Mouse (Mus musculus) hindbrain, embryonic 13.5 days (tissue): ENCODE results near the gene Chrna1. TPM values are rescaled to one million over a fixed set of nuclear protein-coding genes. Genes with fewer than 3 reads are reported as not detected.
A peak's percentile ranks its signal among the peaks of the same experiment; 100 is the strongest.

Experiments
- ATAC-seq: fragments of 200-750 bp; cut with Nextera tagmentation; 2 replicates; pipeline ENCODE4 v1.8.0; 2017; ENCODE audit warnings: moderate TSS enrichment; ENCODE audit not compliant: low FRiP score
- H3K27ac ChIP-seq: fragments of 300-500 bp; sonication (generic); 2 replicates; pipeline ENCODE4 v1.5.1; 2015; ENCODE audit warnings: inconsistent platforms, mild to moderate bottlenecking, moderate library complexity
- H3K27me3 ChIP-seq: fragments of 300-500 bp; sonication (generic); 2 replicates; pipeline ENCODE4 v1.6.1; 2015; ENCODE audit warnings: mild to moderate bottlenecking, inconsistent platforms
- H3K36me3 ChIP-seq: fragments of 300-500 bp; sonication (generic); 2 replicates; pipeline ENCODE4 v1.6.1; 2015; ENCODE audit warnings: mild to moderate bottlenecking, inconsistent platforms
- H3K4me1 ChIP-seq: fragments of 300-500 bp; sonication (generic); replicated peaks from 2 replicates; pipeline ENCODE4 v1.6.1; 2015; ENCODE audit warnings: inconsistent platforms
- H3K4me2 ChIP-seq: fragments of 300-500 bp; sonication (generic); 2 replicates; pipeline ENCODE4 v1.6.1; 2015; ENCODE audit warnings: inconsistent platforms, mild to moderate bottlenecking, moderate library complexity
- H3K4me3 ChIP-seq: fragments of 300-500 bp; sonication (generic); 2 replicates; pipeline ENCODE4 v1.5.1; 2015; ENCODE audit warnings: mild to moderate bottlenecking, inconsistent platforms
- H3K9ac ChIP-seq: fragments of 300-500 bp; sonication (generic); 2 replicates; pipeline ENCODE4 v1.6.1; 2015; ENCODE audit warnings: mild to moderate bottlenecking, inconsistent platforms
- H3K9me3 ChIP-seq: fragments of 300-500 bp; sonication (generic); 2 replicates; pipeline ENCODE4 v1.6.1; 2016; ENCODE audit warnings: inconsistent platforms
- WGBS: fragments of 180-500 bp; shearing (Covaris S2); methylation state at CpG from one replicate; pipeline ENCODE4 v1.1.7; 2015; 5-methylcytosine and 5-hydroxymethylcytosine counted together
- polyA plus RNA-seq: library from polyadenylated mRNA; unstranded; fragments of >200 nt; fragmentation: Nextera tagmentation; extraction: Ambion mirVana; gene quantifications from 2 replicates; pipeline ENCODE4 v1.2.1, GENCODE M21; 2015

The Chrna1 gene
- 0.40 and 0.45 TPM in 2 replicates for polyA plus RNA-seq

DNA sequence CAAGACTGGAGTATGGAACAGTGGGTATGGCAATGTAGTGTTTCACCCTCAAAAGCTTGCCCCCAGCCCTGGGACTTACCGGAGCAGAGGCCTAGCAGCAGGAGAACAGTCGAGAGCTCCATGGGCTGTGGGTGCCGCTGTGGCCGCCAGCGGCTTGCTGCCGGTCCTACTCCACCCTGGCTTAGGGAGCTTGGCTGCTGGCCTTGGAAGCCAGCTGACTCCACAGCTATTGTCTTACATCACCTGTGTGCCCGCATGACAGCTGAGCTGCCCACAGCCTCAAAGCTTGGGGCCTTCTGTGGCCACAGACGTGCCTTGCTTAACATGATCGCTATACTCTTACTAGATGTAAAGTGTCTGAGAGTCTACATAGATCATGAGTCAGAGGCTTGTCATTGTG lies at the start of gene Chrna1:
TSS of gene Chrna1 (minus strand) at position 173 of the 400 bp plus-strand sequence.
- no peak within 1 kb of the TSS for H3K4me3 ChIP-seq
- H3K4me2 ChIP-seq: no peak within 1 kb of the TSS
- 92% methylated on average over 9 of the region's 9 CpGs for WGBS
- no peaks in the 10 kb centered on the region for H3K36me3 ChIP-seq
- peaks cover 14% of the 10 kb centered on the region for H3K27me3 ChIP-seq
- peaks cover 5% of the 10 kb centered on the region for H3K4me1 ChIP-seq
- no peaks in the 10 kb centered on the region for H3K9me3 ChIP-seq
- H3K27ac ChIP-seq: no peak within 1 kb of the TSS
- ATAC-seq: no peak
- H3K9ac ChIP-seq: no peak within 1 kb of the TSS

DNA sequence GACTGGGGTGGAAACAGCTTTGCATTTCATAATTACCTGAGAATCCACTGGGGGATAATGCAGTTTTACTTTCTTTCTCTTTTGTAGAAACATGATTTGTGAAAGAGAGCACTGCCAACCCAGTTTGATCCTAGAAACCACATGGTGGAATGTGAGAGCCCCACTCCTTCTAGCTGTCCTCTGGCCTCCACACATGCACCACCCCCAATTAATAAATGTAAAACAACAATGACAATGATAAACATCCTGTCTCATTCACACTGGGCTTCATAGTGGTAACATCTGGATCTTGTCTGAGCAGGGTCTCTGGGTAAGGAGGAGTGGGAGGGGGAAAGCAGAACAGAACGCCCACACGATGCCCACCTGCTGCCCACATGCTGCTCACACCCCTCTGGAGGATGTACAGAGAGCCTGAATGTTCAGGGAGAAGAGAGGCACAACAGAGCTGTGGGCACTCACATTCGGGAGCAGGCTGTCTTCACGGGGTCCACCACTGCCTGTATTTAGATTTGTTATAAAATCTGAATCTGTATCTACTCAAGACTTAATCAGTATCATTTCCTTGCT lies 38.4 kb upstream of the Chrna1 start:
- H3K9me3 ChIP-seq: no peaks in the 10 kb centered on the region
- H3K27ac ChIP-seq: no peak overlapping the region
- 0 out of 2 replicates have a peak, but pooled peaks cover 4% of the 10 kb centered on the region for H3K4me1 ChIP-seq
- H3K27me3 ChIP-seq: no peaks in the 10 kb centered on the region
- no peak overlapping the region for H3K4me3 ChIP-seq
- H3K4me2 ChIP-seq: no peak overlapping the region
- no peak overlapping the region for H3K9ac ChIP-seq
- no peak; the same call in 1 of the 2 replicates for ATAC-seq
- WGBS: 61% methylated on average over 4 of the region's 4 CpGs
- H3K36me3 ChIP-seq: peaks cover 54% of the 10 kb centered on the region

- Histone ChIP-seq H3K9me3 (no peaks in the 10 kb centered on the region), H3K27me3 (no peaks in the 10 kb centered on the region), H3K27ac (peak overlapping the region; percentile 18; the same call in 1 of the 2 replicates), H3K4me3 (no peak overlapping the region), H3K4me1 (0 out of 2 replicates have a peak, but pooled peaks cover 4% of the 10 kb centered on the region), H3K36me3 (peaks cover 52% of the 10 kb centered on the region), H3K9ac (no peak overlapping the region), H3K4me2 (no peak overlapping the region)
- ATAC-seq: no peak
- WGBS: 87% methylated on average over 17 of the region's 17 CpGs
These were observed 36.4 kb upstream of the Chrna1 start for GRCm38 (mm10) chr2:73616434-73617057.

DNA sequence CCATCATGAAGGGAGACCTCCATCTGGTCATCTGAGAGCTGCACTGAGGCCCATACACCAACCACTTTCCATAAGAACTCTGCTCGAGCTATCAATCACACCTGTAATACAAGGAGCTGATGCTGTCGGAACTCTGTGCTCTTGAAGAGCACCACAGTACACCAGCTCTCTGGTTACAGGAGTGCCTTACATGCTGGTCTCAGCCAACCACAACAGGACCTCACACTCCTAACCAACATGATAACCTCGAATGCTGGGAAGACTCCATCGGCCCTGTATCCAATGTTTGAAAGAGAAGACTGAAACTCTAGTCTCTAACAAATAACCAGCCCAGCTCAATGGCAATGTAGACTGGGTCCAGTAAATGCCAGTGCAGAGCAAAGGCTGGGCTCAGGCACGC lies 35.3 kb upstream of the Chrna1 start:
- no peak overlapping the region for H3K4me3 ChIP-seq
- H3K27me3 ChIP-seq: no peaks in the 10 kb centered on the region
- 93% methylated on average over 5 of the region's 5 CpGs for WGBS
- H3K4me2 ChIP-seq: no peak overlapping the region
- no peak for ATAC-seq
- 0 out of 2 replicates have a peak, but pooled peaks cover 4% of the 10 kb centered on the region for H3K4me1 ChIP-seq
- H3K27ac ChIP-seq: no peak overlapping the region
- no peaks in the 10 kb centered on the region for H3K9me3 ChIP-seq
- peaks cover 61% of the 10 kb centered on the region for H3K36me3 ChIP-seq
- no peak overlapping the region for H3K9ac ChIP-seq

DNA sequence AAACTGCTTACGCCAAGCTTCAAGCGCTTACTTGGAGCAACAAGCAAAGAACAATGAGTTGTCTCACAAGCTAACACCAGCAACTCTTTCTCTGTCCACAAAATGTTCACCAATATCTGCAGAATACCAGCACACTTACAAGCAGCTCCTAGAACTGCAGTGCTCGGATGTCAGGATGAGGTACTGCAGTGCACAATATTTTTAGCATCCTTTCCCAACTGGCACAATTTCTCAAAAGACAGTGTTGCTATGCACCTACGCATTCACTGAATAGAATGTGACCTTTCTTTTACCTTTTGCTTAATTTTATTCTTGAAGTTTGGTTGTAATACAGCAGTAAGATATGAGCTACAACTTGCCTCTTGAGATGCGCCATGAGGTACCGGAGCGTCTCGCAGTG lies 34.2 kb upstream of the Chrna1 start:
- WGBS: 96% methylated on average over 8 of the region's 8 CpGs
- no peak for ATAC-seq

DNA sequence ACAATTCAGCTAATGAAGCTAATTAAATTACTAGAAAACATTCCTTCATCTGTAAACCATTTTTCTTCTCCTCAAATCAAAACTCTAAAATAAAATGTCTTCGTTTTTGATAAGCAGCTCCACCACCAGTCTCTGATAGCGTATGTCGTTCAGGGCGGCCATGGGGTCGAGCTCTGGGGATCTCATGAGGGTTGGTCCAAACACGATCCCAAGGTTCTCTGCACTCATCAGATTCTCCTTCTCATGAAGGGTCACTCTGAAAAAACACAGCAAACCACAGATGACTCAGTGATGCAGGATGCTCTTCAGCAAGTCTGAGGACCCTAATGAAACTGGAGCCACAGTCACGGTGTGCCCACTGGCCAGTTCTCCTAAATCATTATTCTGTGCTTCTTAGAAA lies 32.8 kb upstream of the Chrna1 start:
- no peaks in the 10 kb centered on the region for H3K27me3 ChIP-seq
- no peaks in the 10 kb centered on the region for H3K4me1 ChIP-seq
- no peak for ATAC-seq
- H3K27ac ChIP-seq: no peak overlapping the region
- peaks cover 64% of the 10 kb centered on the region for H3K36me3 ChIP-seq
- H3K4me3 ChIP-seq: no peak overlapping the region
- H3K9ac ChIP-seq: no peak overlapping the region
- H3K4me2 ChIP-seq: no peak overlapping the region
- H3K9me3 ChIP-seq: no peaks in the 10 kb centered on the region
- 95% methylated on average over 7 of the region's 7 CpGs for WGBS

More for the DNA sequence above, 34.2 kb upstream of the Chrna1 start:
- H3K36me3 ChIP-seq: peaks cover 70% of the 10 kb centered on the region
- 0 out of 2 replicates have a peak, but pooled peaks cover 4% of the 10 kb centered on the region for H3K4me1 ChIP-seq
- no peak overlapping the region for H3K4me3 ChIP-seq
- no peaks in the 10 kb centered on the region for H3K9me3 ChIP-seq
- H3K27ac ChIP-seq: no peak overlapping the region
- H3K9ac ChIP-seq: no peak overlapping the region
- no peaks in the 10 kb centered on the region for H3K27me3 ChIP-seq
- H3K4me2 ChIP-seq: no peak overlapping the region

DNA sequence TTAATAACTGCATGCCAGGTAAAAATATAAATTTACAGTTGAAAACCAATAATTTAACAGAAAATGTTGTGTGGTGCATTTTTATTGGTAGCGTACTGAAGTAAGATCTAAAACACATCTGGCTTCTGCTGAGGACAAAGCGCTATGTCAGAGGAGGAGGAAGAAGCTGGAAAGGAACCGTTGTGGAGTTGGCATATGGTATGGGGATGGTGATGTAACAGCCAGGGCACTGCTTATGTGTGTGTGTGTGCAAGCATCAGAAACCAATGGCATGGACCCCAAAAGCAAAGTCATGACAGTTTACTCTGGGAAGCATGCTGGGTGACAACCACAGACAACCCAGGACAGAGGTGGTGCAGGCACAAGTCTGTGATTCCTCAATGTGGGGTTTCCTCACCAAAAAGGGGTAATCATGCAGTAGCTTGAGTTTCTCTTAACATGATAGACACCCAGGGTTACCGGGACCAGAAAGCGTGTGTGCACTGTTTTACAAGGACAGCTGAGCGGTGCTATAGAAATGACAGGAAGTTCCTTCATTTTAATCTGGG lies 32.3 kb upstream of the Chrna1 start:
- Histone ChIP-seq H3K4me3 (no peak overlapping the region), H3K36me3 (peaks cover 64% of the 10 kb centered on the region), H3K27ac (no peak overlapping the region), H3K4me1 (no peaks in the 10 kb centered on the region), H3K9me3 (no peaks in the 10 kb centered on the region), H3K4me2 (no peak overlapping the region), H3K27me3 (no peaks in the 10 kb centered on the region), H3K9ac (no peak overlapping the region)
- no peak for ATAC-seq
- 97% methylated on average over 6 of the region's 6 CpGs for WGBS

GRCm38 (mm10) chr2:73611798-73612197 lies 31.7 kb upstream of the Chrna1 start:
- Histone ChIP-seq H3K9me3 (no peaks in the 10 kb centered on the region), H3K36me3 (peaks cover 61% of the 10 kb centered on the region), H3K9ac (no peak overlapping the region), H3K27me3 (no peaks in the 10 kb centered on the region), H3K27ac (no peak overlapping the region), H3K4me2 (no peak overlapping the region), H3K4me1 (no peaks in the 10 kb centered on the region), H3K4me3 (no peak overlapping the region)
- ATAC-seq: no peak
- WGBS: 89% methylated on average over 6 of the region's 6 CpGs

- no peak overlapping the region for H3K9ac ChIP-seq
- H3K4me3 ChIP-seq: no peak overlapping the region
- no peak for ATAC-seq
- no peaks in the 10 kb centered on the region for H3K27me3 ChIP-seq
- H3K4me2 ChIP-seq: no peak overlapping the region
- peaks cover 6% of the 10 kb centered on the region for H3K4me1 ChIP-seq
- H3K27ac ChIP-seq: no peak overlapping the region
- peaks cover 46% of the 10 kb centered on the region for H3K36me3 ChIP-seq
- 98% methylated on average over 3 of the region's 3 CpGs for WGBS
- no peaks in the 10 kb centered on the region for H3K9me3 ChIP-seq
These were observed 29.6 kb upstream of the Chrna1 start for GRCm38 (mm10) chr2:73609724-73610210.

GRCm38 (mm10) chr2:73609067-73609723 lies 29.1 kb upstream of the Chrna1 start:
- Histone ChIP-seq H3K9ac (no peak overlapping the region), H3K36me3 (peaks cover 40% of the 10 kb centered on the region), H3K4me1 (peaks cover 10% of the 10 kb centered on the region), H3K27ac (no peak overlapping the region), H3K27me3 (no peaks in the 10 kb centered on the region), H3K4me2 (no peak overlapping the region), H3K9me3 (no peaks in the 10 kb centered on the region), H3K4me3 (no peak overlapping the region)
- WGBS: 88% methylated on average over 5 of the region's 5 CpGs
- ATAC-seq: no peak

DNA sequence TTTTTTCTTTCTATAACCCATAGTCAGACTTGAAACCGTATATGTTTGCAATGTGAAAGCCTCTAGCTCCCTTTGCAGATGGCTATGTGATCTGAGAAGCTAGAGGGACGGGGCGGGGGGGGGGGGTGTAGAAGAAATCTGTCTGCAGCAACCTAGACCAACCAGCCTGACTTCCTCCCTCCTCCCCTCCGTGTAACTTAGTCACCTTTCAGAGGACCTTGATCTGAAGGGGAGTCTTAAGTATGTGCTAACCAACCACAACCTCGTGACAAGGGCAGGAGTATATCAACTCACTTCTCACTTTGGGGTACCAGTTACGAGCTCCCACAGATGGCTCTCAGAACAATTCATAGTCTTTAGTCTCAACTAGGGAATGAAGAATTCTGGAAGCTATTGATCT lies 28.3 kb upstream of the Chrna1 start:
- H3K4me2 ChIP-seq: no peak overlapping the region
- H3K9ac ChIP-seq: no peak overlapping the region
- no peaks in the 10 kb centered on the region for H3K9me3 ChIP-seq
- H3K36me3 ChIP-seq: peaks cover 35% of the 10 kb centered on the region
- WGBS: 82% methylated on average over 6 of the region's 6 CpGs
- H3K27ac ChIP-seq: no peak overlapping the region
- no peak overlapping the region for H3K4me3 ChIP-seq
- no peaks in the 10 kb centered on the region for H3K27me3 ChIP-seq
- peaks cover 10% of the 10 kb centered on the region for H3K4me1 ChIP-seq
- ATAC-seq: no peak

- 52% methylated on average over 4 of the region's 4 CpGs for WGBS
- H3K4me3 ChIP-seq: no peak overlapping the region
- H3K36me3 ChIP-seq: peaks cover 27% of the 10 kb centered on the region
- H3K4me1 ChIP-seq: peaks cover 10% of the 10 kb centered on the region
- H3K27me3 ChIP-seq: no peaks in the 10 kb centered on the region
- H3K27ac ChIP-seq: 0 out of 2 replicates have a peak overlapping the region, but pooled peaks have one; percentile 30
- no peak overlapping the region for H3K4me2 ChIP-seq
- no peaks in the 10 kb centered on the region for H3K9me3 ChIP-seq
- no peak for ATAC-seq
- no peak overlapping the region for H3K9ac ChIP-seq
These were observed 27.5 kb upstream of the Chrna1 start for GRCm38 (mm10) chr2:73607609-73608008.
